Mouse (Mus musculus) adrenal gland (tissue): Measurements from ENCODE around the gene Hmgn2.

Source experiments
- intact Hi-C: fragments of 180-260 bp; cut with DNase I; formaldehyde crosslinking; loops from one replicate; pipeline ENCODE4 v1.15.1; 2025

Gene Hmgn2

GRCm38 (mm10) chr4:133980496-133980895 lies 12.0 kb upstream of the Hmgn2 start:
- intact Hi-C loops: no loop called here

GRCm38 (mm10) chr4:133978021-133978711 lies 9.7 kb upstream of the Hmgn2 start:
- intact Hi-C loops: no loop called here

- intact Hi-C loops: no loop called here
These were observed 3.3 kb upstream of the Hmgn2 start for GRCm38 (mm10) chr4:133971741-133972140.

GRCm38 (mm10) chr4:133970876-133971275 lies 2.4 kb upstream of the Hmgn2 start:
- intact Hi-C loops: no loop called here

GRCm38 (mm10) chr4:133970196-133970595 lies 1.7 kb upstream of the Hmgn2 start:
- intact Hi-C loops: no loop called here

- intact Hi-C loops: no loop called here
These were observed 792 bp upstream of the Hmgn2 start for GRCm38 (mm10) chr4:133969114-133969770.

GRCm38 (mm10) chr4:133967866-133968149 lies 642 bp downstream of the Hmgn2 start:
- intact Hi-C loops: no loop called here

- intact Hi-C loops: no loop called here
These were observed 1.1 kb downstream of the Hmgn2 start for GRCm38 (mm10) chr4:133967138-133967865.

- intact Hi-C loops: no loop called here
These were observed 2.0 kb downstream of the Hmgn2 start for GRCm38 (mm10) chr4:133966271-133966940.

- intact Hi-C loops: loop anchor here (5.0 kb wide), 1 partner anchor 35 kb away; no protein-coding TSS in a partner anchor
These were observed 5.9 kb downstream of the Hmgn2 start for GRCm38 (mm10) chr4:133962566-133962965.

- intact Hi-C loops: no loop called here
These were observed 9.6 kb downstream of the Hmgn2 start for GRCm38 (mm10) chr4:133958884-133959283.

- intact Hi-C loops: no loop called here
These were observed 12.1 kb downstream of the Hmgn2 start for GRCm38 (mm10) chr4:133956358-133956757.

- intact Hi-C loops: no loop called here
These were observed 21.7 kb downstream of the Hmgn2 start for GRCm38 (mm10) chr4:133946736-133947135.

- intact Hi-C loops: no loop called here
These were observed 24.7 kb downstream of the Hmgn2 start for GRCm38 (mm10) chr4:133943791-133944190.

GRCm38 (mm10) chr4:133942679-133943078 lies 25.8 kb downstream of the Hmgn2 start:
- intact Hi-C loops: no loop called here

- intact Hi-C loops: no loop called here
These were observed 26.9 kb downstream of the Hmgn2 start for GRCm38 (mm10) chr4:133941576-133941975.

- intact Hi-C loops: no loop called here
These were observed 27.8 kb downstream of the Hmgn2 start for GRCm38 (mm10) chr4:133940386-133941260.

- intact Hi-C loops: no loop called here
These were observed 30.4 kb downstream of the Hmgn2 start for GRCm38 (mm10) chr4:133938077-133938476.

GRCm38 (mm10) chr4:133931785-133932184 lies 36.7 kb downstream of the Hmgn2 start:
- intact Hi-C loops: no loop called here

GRCm38 (mm10) chr4:133931349-133931748 lies 37.1 kb downstream of the Hmgn2 start:
- intact Hi-C loops: no loop called here

- intact Hi-C loops: loop anchor here (5.0 kb wide), 1 partner anchor 33 kb away; no protein-coding TSS in a partner anchor
These were observed 39.2 kb downstream of the Hmgn2 start for GRCm38 (mm10) chr4:133929278-133929670.
